In the genomic region with DNA sequence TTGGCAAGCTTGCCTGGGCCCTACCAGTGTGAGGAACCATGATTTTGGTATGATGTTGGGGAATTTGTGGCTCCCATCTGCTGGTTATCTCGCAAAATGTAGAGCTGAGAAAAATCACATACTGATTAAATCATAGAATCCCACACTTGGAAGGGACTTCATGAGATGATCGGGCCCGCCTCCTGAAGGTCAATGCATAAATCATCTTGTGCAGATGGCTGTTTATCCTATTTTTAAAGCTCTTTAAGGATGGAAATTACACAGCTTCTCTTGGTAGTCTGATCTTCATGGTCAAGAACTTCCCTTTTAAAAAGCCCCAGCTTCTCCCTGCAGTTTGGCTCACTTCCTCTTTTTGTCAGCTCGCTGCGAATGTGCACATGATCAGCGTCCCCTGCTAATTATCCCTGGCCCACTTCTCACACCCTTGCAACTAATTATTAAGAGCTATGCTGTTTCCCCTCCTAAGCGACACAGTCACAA, we compare ENCODE assay signal across 11 mouse cellular contexts. TPM values are rescaled to one million over a fixed set of nuclear protein-coding genes. Genes with fewer than 3 reads are reported as not detected.
DNase-seq lines count a peak whose midpoint lies in the region; ATAC-seq and TF ChIP-seq lines count a peak whose summit lies in the region.
"Had no signal": no experiment of that assay in that cellular context is flagged by ENCODE, and none has a peak within 500 bp of the region (broad histone marks: within the 10 kb centered on the region; RNA-seq: fewer than 3 reads in every experiment).

No protein-coding gene starts in this region.

- H3K36me3 ChIP-seq in thymus, adult 2 months (ENCODE audit: control insufficient read depth, insufficient read depth, low read length), result no peaks in the 10 kb centered on the region
- H3K36me3 ChIP-seq: limb, embryonic 13.5 days had no signal

- ATAC-seq in CD4-positive, CD25-positive, alpha-beta regulatory T cell, adult 4 months, result no peak
- peak; percentile 93 for ATAC-seq in megakaryocyte, adult 5-6 weeks (ENCODE audit: poor library complexity, severe bottlenecking)

- no peak overlapping the region for H3K27ac ChIP-seq in thymus, adult 2 months (ENCODE audit: control insufficient read depth, insufficient read depth, low read length)
- H3K27ac ChIP-seq: limb, embryonic 13.5 days had no signal

- WGBS in thymus, adult 2 months, result 21% methylated on average over 7 of the region's 7 CpGs

- no peak overlapping the region for H3K4me3 ChIP-seq in thymus, adult 2 months (ENCODE audit: control insufficient read depth, insufficient read depth, low read length)
- H3K4me3 ChIP-seq: limb, embryonic 13.5 days had no signal

- TF ChIP-seq CTCF in thymus, adult 2 months (IDR thresholded peaks at IDR 0.05; ENCODE audit: borderline replicate concordance, control insufficient read depth, extremely low read depth, insufficient read depth, low read length, poor library complexity), result no peak

- peak; percentile 19 for DNase-seq in CD4-positive, CD25-positive, alpha-beta regulatory T cell, adult 2 months (ENCODE audit: low read depth, low spot score)
- DNase-seq in kidney, postnatal 4 days, result peak; percentile 18 to 32
- no peak for DNase-seq in kidney, adult 8-10 months
- peak; percentile 87 for DNase-seq in MEL-GATA-1-ER (ENCODE audit: extremely low read depth, low read depth)
- no peak for DNase-seq in thymus, adult 2 months
- no peak for DNase-seq in cerebellum, adult 11-12 months

- no peaks in the 10 kb centered on the region for H3K27me3 ChIP-seq in thymus, adult 2 months (ENCODE audit: control insufficient read depth, insufficient read depth, low read length)

- TF ChIP-seq POLR2A in thymus, adult 2 months (IDR thresholded peaks at IDR 0.05; ENCODE audit: control insufficient read depth, extremely low read depth, insufficient read depth, low read length, poor library complexity), result no peak

- no peaks in the 10 kb centered on the region for H3K4me1 ChIP-seq in thymus, adult 2 months (replicated peaks; ENCODE audit: control insufficient read depth, insufficient read depth, low read length)

RNA-seq across cellular contexts. Expression of a gene that starts 23.2 kb away (rescaled TPM):
- not detected for polyA plus RNA-seq in CD4-positive, CD25-positive, alpha-beta regulatory T cell, adult 4 months (2017; shearing (Covaris generic))
- total RNA-seq in megakaryocyte, adult 5-6 weeks (2015), result not detected in 2 replicates
- total RNA-seq in megakaryocyte, adult 5-6 weeks (2017), result not detected in 2 replicates
- 0.44 and 1.1 TPM in 2 replicates for polyA plus RNA-seq in thymus, adult 2 months (2012; rRNA removed)
- polyA plus RNA-seq: activated CD4-positive, CD25-positive, alpha-beta regulatory T cell, adult 4 months; cortical plate, adult 2 months had no signal

RNA-seq across cellular contexts. Expression of a gene that starts 48.2 kb away (rescaled TPM):
- polyA plus RNA-seq in CD4-positive, CD25-positive, alpha-beta regulatory T cell, adult 4 months (2017; shearing (Covaris generic)), result 100 to 1,000 TPM in 1 of 2 experiments, 10 to 100 TPM in 1; 98.3 to 101 TPM
- total RNA-seq in megakaryocyte, adult 5-6 weeks (2015), result 13.4 and 14.6 TPM in 2 replicates
- 17.6 and 19.2 TPM in 2 replicates for total RNA-seq in megakaryocyte, adult 5-6 weeks (2017)
- polyA plus RNA-seq in thymus, adult 2 months (2012; rRNA removed), result 20.0 and 23.5 TPM in 2 replicates

Comparison
In these comparisons a context has a peak if more than half of its experiments do, and no peak if none do; other contexts are left out.
1. DNase-seq: peak in CD4-positive, CD25-positive, alpha-beta regulatory T cell, adult 2 months (single experiment), kidney, postnatal 4 days (2 of 2) and MEL-GATA-1-ER (single experiment); none in kidney, adult 8-10 months (0 of 2), thymus, adult 2 months (single experiment) and cerebellum, adult 11-12 months (single experiment).